Mouse (Mus musculus) bone marrow macrophage, adult 2 months (primary cell): ENCODE measurements around the gene Fntb. TPM values are rescaled to one million over a fixed set of nuclear protein-coding genes. Genes with fewer than 3 reads are reported as not detected.

ENCODE experiments used
- H3K27ac ChIP-seq: 2 replicates; pipeline ENCODE4 v1.5.1; 2012; ENCODE audit warnings: low read depth, low read length; ENCODE audit not compliant: insufficient read depth
- H3K4me1 ChIP-seq: 2 replicates; pipeline ENCODE4 v1.6.1; 2012; ENCODE audit warnings: low read length; ENCODE audit not compliant: control insufficient read depth, insufficient read depth
- H3K4me3 ChIP-seq: 2 replicates; pipeline ENCODE4 v1.5.1; 2012; ENCODE audit warnings: mild to moderate bottlenecking, low read length, moderate library complexity; ENCODE audit not compliant: insufficient read depth
- CTCF ChIP-seq: IDR thresholded peaks from 2 replicates; pipeline ENCODE4 v1.5.1; 2012; ENCODE audit warnings: low read depth, mild to moderate bottlenecking, low read length, moderate library complexity
- POLR2A ChIP-seq: IDR thresholded peaks from 2 replicates; pipeline ENCODE4 v1.6.1; 2012; ENCODE audit warnings: mild to moderate bottlenecking, low read depth, low read length, borderline replicate concordance
- polyA plus RNA-seq: library from polyadenylated mRNA; stranded (reverse); fragments of >200 nt; gene quantifications from 2 replicates; pipeline ENCODE4 v1.2.4, GENCODE M21; 2012; ENCODE audit not compliant: missing spikeins, insufficient read depth, insufficient read length

The Fntb gene
- 4.3 and 5.5 TPM in 2 replicates for polyA plus RNA-seq

DNA sequence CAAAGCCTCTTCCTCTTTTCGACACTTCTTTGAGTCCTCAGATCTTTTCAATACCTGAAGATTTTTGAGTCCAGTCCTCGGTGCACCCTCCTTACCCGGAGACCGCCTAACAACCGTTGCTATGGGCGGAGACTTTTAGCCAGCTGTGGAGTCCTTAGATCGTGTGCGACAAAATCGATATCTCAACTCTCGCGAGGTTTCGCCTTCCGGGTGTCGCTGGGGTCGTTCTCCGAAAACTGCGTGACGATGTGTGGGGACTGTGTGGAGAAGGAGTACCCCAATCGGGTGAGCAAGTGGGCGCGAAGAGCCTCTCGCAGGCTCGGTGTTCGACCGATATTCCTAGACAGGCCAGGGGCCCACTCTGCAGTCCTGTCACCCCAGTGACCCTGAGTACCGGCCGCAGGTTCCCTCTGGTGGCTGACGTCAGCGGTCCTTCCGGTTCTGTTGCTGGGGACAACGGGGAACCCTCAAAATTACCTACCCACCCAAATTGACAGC, at the start of gene Fntb, which contains the start of gene Churc1:
Gene Fntb, plus strand, starts transcription at position 236 of the 498 bp plus-strand sequence.
Gene Churc1, plus strand, starts transcription at position 185 of the 498 bp plus-strand sequence.
- TF ChIP-seq POLR2A = no peak
- no peak for TF ChIP-seq CTCF
- peak within 1 kb of the TSS; percentile 72 for H3K27ac ChIP-seq
- H3K4me3 ChIP-seq = peak within 1 kb of the TSS; percentile 74
- H3K4me1 ChIP-seq = peaks cover 8% of the 10 kb centered on the region

DNA sequence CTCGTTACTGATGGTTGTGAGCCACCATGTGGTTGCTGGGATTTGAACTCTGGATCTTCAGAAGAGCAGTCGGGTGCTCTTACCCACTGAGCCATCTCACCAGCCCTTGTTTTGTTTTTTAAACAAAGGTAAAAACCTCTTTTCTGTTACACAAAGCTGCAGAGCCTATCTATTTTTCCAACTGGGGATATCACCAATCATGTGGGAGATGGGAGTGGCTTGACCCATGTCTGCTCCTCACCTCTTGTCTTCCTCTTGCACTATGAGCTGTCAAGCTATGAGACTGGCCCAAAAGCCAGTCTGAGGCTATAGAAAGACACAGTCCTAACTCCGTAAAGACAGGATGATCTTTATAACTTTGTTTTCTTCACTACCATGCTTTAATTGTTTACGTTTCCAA, 47.0 kb upstream of the Fntb start:
- no peak overlapping the region for H3K27ac ChIP-seq
- TF ChIP-seq CTCF (no peak), POLR2A (no peak)
- no peak overlapping the region for H3K4me3 ChIP-seq
- no peaks in the 10 kb centered on the region for H3K4me1 ChIP-seq

- no peak overlapping the region for H3K27ac ChIP-seq
- H3K4me3 ChIP-seq = no peak overlapping the region
- no peak for TF ChIP-seq CTCF
- TF ChIP-seq POLR2A = no peak
Measured at GRCm38 (mm10) chr12:76720572-76720971, 44.8 kb upstream of the Fntb start.

GRCm38 (mm10) chr12:76722026-76722425, 43.4 kb upstream of the Fntb start:
- Histone ChIP-seq H3K4me1 (no peaks in the 10 kb centered on the region), H3K27ac (no peak overlapping the region), H3K4me3 (no peak overlapping the region)
- no peak for TF ChIP-seq CTCF
- TF ChIP-seq POLR2A = no peak

More at GRCm38 (mm10) chr12:76720572-76720971, 44.8 kb upstream of the Fntb start:
- no peaks in the 10 kb centered on the region for H3K4me1 ChIP-seq

DNA sequence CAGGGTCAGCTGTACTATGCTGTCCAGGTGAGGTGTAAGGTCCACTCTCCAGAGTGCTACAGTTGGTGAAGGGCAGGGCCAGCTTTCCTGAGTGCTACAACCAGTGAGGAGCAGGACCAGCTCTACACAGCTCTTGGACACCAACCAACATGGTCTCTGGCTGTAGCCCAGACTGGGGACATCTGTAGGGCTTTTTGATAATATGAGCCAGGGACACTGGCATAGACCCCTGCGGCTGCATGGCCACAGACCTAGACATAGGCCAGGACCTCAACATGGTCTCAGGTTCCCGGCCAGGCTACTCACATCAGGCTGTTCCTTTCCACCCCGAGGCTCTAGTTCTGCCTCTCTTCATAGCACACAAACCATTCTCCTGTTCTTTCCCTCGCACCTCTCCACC, 37.4 kb upstream of the Fntb start:
- H3K4me1 ChIP-seq = no peaks in the 10 kb centered on the region
- no peak overlapping the region for H3K4me3 ChIP-seq
- no peak overlapping the region for H3K27ac ChIP-seq
- TF ChIP-seq POLR2A (no peak), CTCF (no peak)

GRCm38 (mm10) chr12:76750866-76751459, 14.4 kb upstream of the Fntb start:
- no peak overlapping the region for H3K27ac ChIP-seq
- no peak overlapping the region for H3K4me3 ChIP-seq
- TF ChIP-seq CTCF (no peak), POLR2A (no peak)
- no peaks in the 10 kb centered on the region for H3K4me1 ChIP-seq

DNA sequence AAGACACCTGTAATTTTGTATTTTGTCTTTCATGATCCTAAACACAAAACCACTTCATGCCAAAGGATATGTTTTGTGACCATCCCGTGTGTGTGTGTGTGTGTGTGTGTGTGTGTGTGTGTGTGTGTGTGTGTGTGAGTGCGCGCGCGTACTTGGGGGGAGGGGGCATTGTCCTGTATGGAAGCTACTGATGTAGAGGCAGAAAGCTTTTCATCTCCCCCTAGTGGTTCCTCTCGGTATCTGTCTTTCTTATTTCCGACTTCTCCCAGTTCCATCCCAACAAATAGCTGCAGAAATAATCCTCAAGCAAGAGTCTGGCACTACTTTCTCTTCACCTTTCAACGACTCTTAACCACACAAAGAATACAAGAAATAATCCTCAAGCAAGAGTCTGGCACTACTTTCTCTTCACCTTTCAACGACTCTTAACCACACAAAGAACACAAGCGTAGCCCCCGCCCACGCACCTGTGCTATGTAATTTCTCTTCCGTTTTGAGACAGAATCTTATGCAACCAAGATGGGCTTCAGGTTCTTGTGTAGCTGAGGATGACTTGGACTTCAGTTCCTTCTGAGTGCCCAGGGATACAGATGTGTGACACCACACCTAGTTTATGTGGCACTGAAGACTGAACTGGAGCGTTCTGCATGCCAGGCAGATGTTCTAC, 12.6 kb upstream of the Fntb start:
- TF ChIP-seq CTCF (no peak), POLR2A (no peak)
- H3K27ac ChIP-seq = no peak overlapping the region
- H3K4me1 ChIP-seq = no peaks in the 10 kb centered on the region
- H3K4me3 ChIP-seq = no peak overlapping the region

DNA sequence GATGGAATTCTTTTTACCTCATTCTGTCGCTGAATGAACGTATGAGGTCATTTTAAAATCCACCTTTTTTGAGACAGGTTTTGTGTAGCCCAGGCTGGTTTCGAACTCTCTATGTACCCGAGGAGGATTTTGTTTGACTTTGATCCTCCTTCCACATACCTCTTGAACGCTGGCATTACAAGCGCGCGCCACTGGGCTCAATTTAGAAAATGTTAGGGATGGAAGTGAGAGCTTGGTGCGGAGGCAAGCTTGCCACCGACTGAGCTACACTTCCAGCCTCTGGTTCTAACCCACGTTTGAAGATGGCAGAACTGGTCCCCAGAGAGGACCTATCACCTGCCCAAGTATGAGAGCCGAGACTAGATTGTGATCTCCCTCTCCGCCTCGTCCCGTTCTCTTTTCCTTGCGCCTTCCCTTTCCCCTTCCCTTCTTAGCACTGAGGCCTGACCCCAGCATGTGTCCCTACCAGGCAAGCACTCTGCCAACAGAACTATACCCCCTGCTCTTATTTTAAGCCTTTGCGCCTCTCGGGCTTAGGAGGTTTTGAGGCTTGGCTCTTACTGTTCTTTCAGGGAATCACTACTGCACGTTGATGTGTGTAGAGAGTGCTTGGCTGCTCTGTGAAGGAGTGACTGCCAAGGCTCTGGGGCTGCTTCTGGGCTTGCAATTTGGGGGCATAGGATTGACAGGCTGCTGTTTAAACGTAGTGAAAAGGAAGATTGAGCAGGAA, 677 bp downstream of the Fntb start:
- Histone ChIP-seq H3K27ac (no peak overlapping the region), H3K4me1 (peaks cover 8% of the 10 kb centered on the region), H3K4me3 (peak overlapping the region; percentile 74)
- TF ChIP-seq POLR2A (no peak), CTCF (no peak)

DNA sequence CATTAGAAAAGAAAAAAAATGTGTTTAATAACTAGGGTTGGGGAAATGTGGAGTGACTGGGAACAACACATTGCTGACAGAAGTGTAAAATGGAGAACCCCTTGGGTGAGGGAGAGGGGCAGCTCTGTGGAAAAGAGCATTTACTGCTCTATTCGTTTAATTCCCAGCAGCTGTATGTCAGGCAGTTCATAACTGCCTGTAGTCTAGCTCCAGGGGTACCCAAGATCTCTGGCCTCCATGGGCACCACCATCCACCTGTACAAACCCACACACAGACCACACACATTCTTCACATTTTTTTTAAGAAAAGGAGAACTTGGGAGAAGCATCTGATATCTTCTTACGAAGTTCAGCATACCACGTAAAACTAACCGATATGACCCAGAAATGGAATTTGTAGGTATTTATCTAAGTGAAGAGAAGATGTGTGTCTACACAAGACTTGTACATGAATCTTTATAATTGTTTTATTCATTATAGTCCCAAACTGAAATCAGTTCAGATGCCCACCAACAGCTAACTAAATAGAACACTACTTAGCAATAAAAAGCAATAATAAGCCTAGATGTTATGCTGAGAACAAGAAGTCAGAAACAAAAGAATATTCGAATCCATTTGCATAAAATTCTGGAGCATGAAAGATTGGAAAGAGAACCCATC, 5.6 kb downstream of the Fntb start:
- Histone ChIP-seq H3K27ac (no peak overlapping the region), H3K4me3 (no peak overlapping the region), H3K4me1 (peaks cover 5% of the 10 kb centered on the region; the same call in 1 of the 2 replicates)
- TF ChIP-seq CTCF (no peak), POLR2A (no peak)

DNA sequence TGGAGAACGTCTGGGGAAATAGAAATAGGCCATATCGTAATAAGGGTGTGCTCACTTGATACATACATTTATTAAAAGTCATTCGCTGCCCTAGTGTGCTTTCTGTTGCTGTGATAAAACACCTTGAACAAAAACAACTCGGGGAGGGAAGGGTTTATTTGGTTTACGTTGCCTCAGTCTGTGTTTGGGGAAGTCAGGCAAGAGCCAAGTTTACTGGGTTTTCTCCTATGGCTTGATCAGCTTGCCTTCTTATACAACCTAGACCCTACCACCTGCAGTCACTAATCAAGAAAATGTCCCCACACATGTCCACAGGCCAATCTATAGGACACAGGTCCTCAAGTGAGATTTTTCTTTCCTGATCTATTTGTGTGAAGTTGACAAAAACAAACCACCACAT, 6.2 kb downstream of the Fntb start:
- Histone ChIP-seq H3K27ac (no peak overlapping the region), H3K4me3 (no peak overlapping the region), H3K4me1 (no peaks in the 10 kb centered on the region)
- TF ChIP-seq POLR2A = no peak
- no peak for TF ChIP-seq CTCF
